Mouse (Mus musculus): ENCODE data around the gene Ttc28. TPM values are rescaled to one million over a fixed set of nuclear protein-coding genes. Genes with fewer than 3 reads are reported as not detected.

Gene Ttc28
- polyA plus RNA-seq, 1 experiment from 2014 or later = 11.7 TPM

DNA sequence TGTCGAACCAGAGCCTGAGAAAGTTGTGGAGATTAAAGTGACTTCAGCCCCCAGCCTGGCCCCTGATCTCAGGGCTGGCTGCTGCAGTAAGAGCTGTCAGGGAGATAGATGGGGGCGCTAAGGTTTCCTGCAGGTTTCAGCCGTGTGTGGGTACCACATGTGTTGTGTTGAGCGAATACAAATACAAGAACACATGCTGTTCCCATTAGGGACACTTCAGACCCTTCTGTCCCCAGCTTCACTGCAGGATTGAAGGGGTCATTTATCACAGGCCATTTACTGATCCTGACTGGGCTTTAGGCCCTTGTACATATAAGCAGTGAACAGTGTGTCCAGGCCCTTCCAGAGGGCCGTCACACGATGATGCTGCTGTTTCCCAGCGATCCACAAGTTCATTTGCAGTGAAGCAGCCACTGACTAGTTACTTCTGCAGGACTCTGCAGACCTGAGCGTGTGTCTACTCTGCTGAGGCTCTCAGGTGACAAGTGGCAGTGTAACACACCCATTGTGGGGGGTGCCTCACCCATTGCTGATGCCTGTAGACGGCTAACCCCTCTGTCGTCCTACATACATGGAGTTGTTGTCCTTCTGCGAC is 258.7 kb downstream of the Ttc28 start:
- peak; percentile 57 for DNase-seq (ENCODE audit: low spot score)
- Histone ChIP-seq H3K9me3 (replicated peaks; ENCODE audit: control insufficient read depth, low read length) (no peaks in the 10 kb centered on the region), H3K9ac (replicated peaks; ENCODE audit: low read length) (no peak overlapping the region; the same call in 1 of the 2 replicates), H3K4me2 (ENCODE audit: low read depth, low read length) (no peak overlapping the region; the same call in none of the 2 replicates), H3K4me3 (ENCODE audit: low read depth, low read length) (no peak overlapping the region), H3K27me3 (ENCODE audit: control insufficient read depth, insufficient read depth, low read length) (no peaks in the 10 kb centered on the region), H3K27ac (replicated peaks; ENCODE audit: low read depth, low read length) (peak overlapping the region; percentile 52; the same call in 1 of the 2 replicates), H3K4me1 (ENCODE audit: control insufficient read depth, insufficient read depth, low read length) (peaks cover 23% of the 10 kb centered on the region), H3K36me3 (replicated peaks; ENCODE audit: control insufficient read depth, insufficient read depth, low read depth, low read length) (no peaks in the 10 kb centered on the region)
- peak; percentile 63 for ATAC-seq (replicated peaks; ENCODE audit: insufficient number of reproducible peaks, low FRiP score, low TSS enrichment, low read depth)
- 26% methylated on average over 11 of the region's 11 CpGs for WGBS

DNA sequence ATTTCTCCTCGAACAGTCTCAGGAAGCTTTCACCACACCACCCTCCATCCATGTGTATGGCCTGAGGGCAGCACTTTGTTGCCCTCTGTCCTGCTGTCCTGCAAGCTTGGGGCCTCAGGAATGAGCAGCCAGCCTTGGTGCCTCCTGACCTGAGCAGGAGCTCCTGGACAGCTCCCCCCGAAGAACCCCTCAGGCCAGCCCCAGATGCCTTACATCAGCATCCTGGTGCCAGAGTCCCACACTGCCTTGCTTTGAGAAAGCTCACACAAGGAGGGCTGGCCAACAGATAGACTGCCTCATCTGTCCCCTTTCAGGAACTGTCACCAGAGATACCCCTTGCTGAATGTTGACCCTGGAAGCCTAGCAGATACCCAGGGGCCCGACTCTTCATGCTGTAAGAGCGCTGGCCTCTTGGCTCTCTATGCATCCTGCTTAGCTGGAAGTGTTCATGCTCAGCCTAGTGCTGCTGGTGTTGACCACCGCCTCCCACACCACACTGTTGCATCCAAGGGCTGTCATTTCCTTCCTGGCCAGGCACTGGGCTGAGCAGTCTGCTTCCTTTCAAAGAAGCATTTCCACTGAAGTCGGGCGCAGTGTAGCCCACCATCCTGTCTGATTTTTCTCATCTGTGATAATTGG is 259.4 kb downstream of the Ttc28 start:
- peaks cover 23% of the 10 kb centered on the region for H3K4me1 ChIP-seq (ENCODE audit: control insufficient read depth, insufficient read depth, low read length)
- no peaks in the 10 kb centered on the region for H3K36me3 ChIP-seq (replicated peaks; ENCODE audit: control insufficient read depth, insufficient read depth, low read depth, low read length)
- no peaks in the 10 kb centered on the region for H3K9me3 ChIP-seq (replicated peaks; ENCODE audit: control insufficient read depth, low read length)
- ATAC-seq (replicated peaks; ENCODE audit: insufficient number of reproducible peaks, low FRiP score, low TSS enrichment, low read depth) = no peak
- H3K27me3 ChIP-seq (ENCODE audit: control insufficient read depth, insufficient read depth, low read length) = no peaks in the 10 kb centered on the region
- no peak overlapping the region for H3K9ac ChIP-seq (replicated peaks; ENCODE audit: low read length)
- WGBS = 53% methylated on average over 7 of the region's 7 CpGs
- no peak overlapping the region for H3K4me3 ChIP-seq (ENCODE audit: low read depth, low read length)
- H3K4me2 ChIP-seq (ENCODE audit: low read depth, low read length) = no peak overlapping the region
- DNase-seq (ENCODE audit: low spot score) = no peak
- H3K27ac ChIP-seq (replicated peaks; ENCODE audit: low read depth, low read length) = peak overlapping the region; percentile 66

DNA sequence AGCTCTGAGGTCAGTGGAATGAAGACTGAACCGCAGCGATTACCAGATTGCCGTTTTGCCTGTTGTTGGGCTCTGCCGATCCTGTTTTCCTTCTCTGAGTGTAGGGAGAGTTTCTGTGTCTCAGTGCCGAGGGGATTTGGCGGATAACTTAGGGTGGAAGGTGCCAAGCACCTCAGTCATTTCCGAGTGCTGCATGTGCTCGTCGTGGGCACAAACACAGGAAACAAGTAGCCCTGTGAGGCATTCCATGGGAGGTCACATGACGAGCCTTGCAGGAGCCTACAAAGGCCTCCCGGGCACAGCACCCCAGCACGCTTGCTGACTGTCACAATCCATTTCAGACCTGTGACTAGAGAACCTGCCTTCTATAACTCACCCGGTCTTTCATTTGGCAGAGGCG is 260.0 kb downstream of the Ttc28 start:
- H3K4me1 ChIP-seq (ENCODE audit: control insufficient read depth, insufficient read depth, low read length) = peaks cover 23% of the 10 kb centered on the region
- no peak overlapping the region for H3K9ac ChIP-seq (replicated peaks; ENCODE audit: low read length)
- no peak overlapping the region for H3K4me3 ChIP-seq (ENCODE audit: low read depth, low read length)
- no peak overlapping the region for H3K27ac ChIP-seq (replicated peaks; ENCODE audit: low read depth, low read length)
- no peak overlapping the region for H3K4me2 ChIP-seq (ENCODE audit: low read depth, low read length)
- H3K9me3 ChIP-seq (replicated peaks; ENCODE audit: control insufficient read depth, low read length) = no peaks in the 10 kb centered on the region
- no peak for DNase-seq (ENCODE audit: low spot score)
- H3K36me3 ChIP-seq (replicated peaks; ENCODE audit: control insufficient read depth, insufficient read depth, low read depth, low read length) = no peaks in the 10 kb centered on the region
- no peak for ATAC-seq (replicated peaks; ENCODE audit: insufficient number of reproducible peaks, low FRiP score, low TSS enrichment, low read depth)
- WGBS = 49% methylated on average over 14 of the region's 14 CpGs
- H3K27me3 ChIP-seq (ENCODE audit: control insufficient read depth, insufficient read depth, low read length) = no peaks in the 10 kb centered on the region

DNA sequence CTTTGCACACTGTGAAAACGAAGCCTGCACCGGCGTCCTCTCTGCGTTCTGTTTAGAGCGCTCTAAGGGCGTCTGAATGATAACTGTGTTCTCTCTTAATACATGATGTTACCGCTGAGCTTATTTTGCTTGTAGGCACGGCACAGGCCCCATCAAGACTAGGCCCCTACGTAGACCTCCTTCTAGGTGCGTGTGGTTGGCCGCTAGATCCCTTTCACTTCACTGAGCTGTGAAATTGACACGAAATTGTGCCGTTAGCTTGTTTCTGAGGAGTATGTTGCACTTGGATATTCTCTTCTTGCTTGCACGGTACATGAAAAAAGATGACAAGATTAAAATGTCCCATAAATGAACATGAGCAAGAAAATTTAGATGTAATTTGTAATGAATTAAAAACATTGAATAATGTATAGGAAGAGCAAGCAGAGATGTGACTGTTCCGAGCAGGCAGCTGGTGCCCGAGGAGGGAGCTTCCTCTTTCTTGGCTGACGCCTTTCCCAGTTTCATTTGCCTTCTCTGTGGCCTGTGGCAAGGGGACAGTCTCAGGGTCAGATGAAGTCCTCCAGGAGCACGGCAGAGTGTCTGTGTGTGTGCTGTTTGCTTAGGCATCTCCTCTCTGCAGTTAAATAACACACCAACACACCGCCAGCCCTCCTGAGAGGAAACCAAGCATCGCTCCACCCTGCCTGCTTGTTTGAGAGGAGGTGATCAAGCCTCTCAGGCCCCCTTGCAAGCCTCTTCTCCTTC is 261.7 kb downstream of the Ttc28 start:
- no peak for ATAC-seq (replicated peaks; ENCODE audit: insufficient number of reproducible peaks, low FRiP score, low TSS enrichment, low read depth)
- peaks cover 23% of the 10 kb centered on the region for H3K4me1 ChIP-seq (ENCODE audit: control insufficient read depth, insufficient read depth, low read length)

DNA sequence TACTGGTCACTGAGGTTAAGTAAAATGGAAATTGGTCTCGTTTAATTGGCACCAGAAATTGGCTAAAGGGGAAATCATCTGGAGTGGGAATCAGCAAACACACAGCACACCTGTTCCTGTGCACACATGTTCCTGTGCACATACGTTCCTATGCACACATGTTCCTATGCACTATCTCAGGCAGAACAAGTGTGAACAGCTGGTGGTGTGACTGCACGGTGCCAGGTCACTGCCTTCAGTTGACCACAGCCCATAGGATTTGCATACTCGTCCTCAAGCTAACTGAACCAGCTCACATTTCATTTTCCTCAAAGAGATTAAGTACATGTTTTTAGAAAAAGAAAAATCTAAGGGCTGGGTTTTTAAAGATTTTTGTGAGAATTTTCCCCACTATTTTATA is 263.2 kb downstream of the Ttc28 start:
- no peak overlapping the region for H3K4me3 ChIP-seq (ENCODE audit: low read depth, low read length)
- no peak for DNase-seq (ENCODE audit: low spot score)
- H3K36me3 ChIP-seq (replicated peaks; ENCODE audit: control insufficient read depth, insufficient read depth, low read depth, low read length) = no peaks in the 10 kb centered on the region
- no peak overlapping the region for H3K4me2 ChIP-seq (ENCODE audit: low read depth, low read length)
- no peak overlapping the region for H3K9ac ChIP-seq (replicated peaks; ENCODE audit: low read length)
- WGBS = 63% methylated on average over 4 of the region's 4 CpGs
- ATAC-seq (replicated peaks; ENCODE audit: insufficient number of reproducible peaks, low FRiP score, low TSS enrichment, low read depth) = no peak
- H3K27me3 ChIP-seq (ENCODE audit: control insufficient read depth, insufficient read depth, low read length) = no peaks in the 10 kb centered on the region
- H3K27ac ChIP-seq (replicated peaks; ENCODE audit: low read depth, low read length) = no peak overlapping the region
- no peaks in the 10 kb centered on the region for H3K9me3 ChIP-seq (replicated peaks; ENCODE audit: control insufficient read depth, low read length)
- peaks cover 17% of the 10 kb centered on the region for H3K4me1 ChIP-seq (ENCODE audit: control insufficient read depth, insufficient read depth, low read length)

More for the DNA sequence above, 261.7 kb downstream of the Ttc28 start:
- DNase-seq (ENCODE audit: low spot score) = no peak
- Histone ChIP-seq H3K27me3 (ENCODE audit: control insufficient read depth, insufficient read depth, low read length) (no peaks in the 10 kb centered on the region), H3K4me2 (ENCODE audit: low read depth, low read length) (no peak overlapping the region), H3K36me3 (replicated peaks; ENCODE audit: control insufficient read depth, insufficient read depth, low read depth, low read length) (no peaks in the 10 kb centered on the region), H3K27ac (replicated peaks; ENCODE audit: low read depth, low read length) (no peak overlapping the region), H3K4me3 (ENCODE audit: low read depth, low read length) (no peak overlapping the region), H3K9me3 (replicated peaks; ENCODE audit: control insufficient read depth, low read length) (no peaks in the 10 kb centered on the region), H3K9ac (replicated peaks; ENCODE audit: low read length) (no peak overlapping the region)
- 76% methylated on average over 20 of the region's 20 CpGs for WGBS

DNA sequence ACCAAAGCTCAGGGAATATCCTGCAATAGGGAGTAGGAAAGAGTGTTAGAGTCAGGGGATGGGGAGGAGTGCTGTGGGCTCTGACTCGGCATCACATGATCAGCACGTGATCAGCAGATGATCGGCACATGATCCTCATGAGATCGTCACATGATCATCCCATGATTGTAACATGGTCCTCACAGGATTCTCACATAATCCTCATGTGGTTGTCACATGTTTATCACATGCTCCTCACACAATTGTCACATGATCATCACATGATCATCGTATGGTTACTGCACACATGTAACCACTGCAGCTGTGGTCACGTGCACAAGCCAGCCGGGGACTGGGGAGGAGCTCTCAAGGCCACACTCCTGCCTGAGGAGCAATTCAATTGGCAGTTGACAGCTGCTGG is 264.8 kb downstream of the Ttc28 start:
- no peak overlapping the region for H3K9ac ChIP-seq (replicated peaks; ENCODE audit: low read length)
- H3K4me2 ChIP-seq (ENCODE audit: low read depth, low read length) = no peak overlapping the region
- no peak overlapping the region for H3K4me3 ChIP-seq (ENCODE audit: low read depth, low read length)
- H3K4me1 ChIP-seq (ENCODE audit: control insufficient read depth, insufficient read depth, low read length) = 0 out of 2 replicates have a peak, but pooled peaks cover 4% of the 10 kb centered on the region
- no peaks in the 10 kb centered on the region for H3K27me3 ChIP-seq (ENCODE audit: control insufficient read depth, insufficient read depth, low read length)
- ATAC-seq (replicated peaks; ENCODE audit: insufficient number of reproducible peaks, low FRiP score, low TSS enrichment, low read depth) (no peak), DNase-seq (ENCODE audit: low spot score) (no peak)
- 91% methylated on average over 7 of the region's 7 CpGs for WGBS
- H3K36me3 ChIP-seq (replicated peaks; ENCODE audit: control insufficient read depth, insufficient read depth, low read depth, low read length) = no peaks in the 10 kb centered on the region
- H3K9me3 ChIP-seq (replicated peaks; ENCODE audit: control insufficient read depth, low read length) = no peaks in the 10 kb centered on the region
- H3K27ac ChIP-seq (replicated peaks; ENCODE audit: low read depth, low read length) = no peak overlapping the region

DNA sequence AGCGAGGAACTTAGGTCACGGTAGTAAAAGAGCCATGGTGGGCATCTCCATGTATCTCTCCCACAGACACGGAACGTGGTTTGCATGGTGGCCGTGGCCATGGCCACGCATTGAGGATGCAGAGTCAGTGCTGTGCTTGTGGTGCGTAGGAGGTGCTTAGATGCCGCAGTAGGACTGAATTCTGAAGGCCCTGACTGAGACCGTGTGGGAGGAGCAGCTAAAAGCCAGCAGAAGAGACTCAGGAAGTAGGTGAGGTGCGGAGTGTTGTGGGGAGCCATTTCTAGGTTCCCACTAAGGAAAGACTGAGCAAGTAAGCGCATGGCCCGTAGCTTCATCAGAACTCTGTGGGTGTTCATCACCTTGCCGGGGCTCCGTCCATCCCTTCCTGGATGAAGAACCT is 271.0 kb downstream of the Ttc28 start:
- H3K9ac ChIP-seq (replicated peaks; ENCODE audit: low read length) = no peak overlapping the region
- no peak overlapping the region for H3K27ac ChIP-seq (replicated peaks; ENCODE audit: low read depth, low read length)
- no peak for ATAC-seq (replicated peaks; ENCODE audit: insufficient number of reproducible peaks, low FRiP score, low TSS enrichment, low read depth)
- H3K4me3 ChIP-seq (ENCODE audit: low read depth, low read length) = no peak overlapping the region
- no peak overlapping the region for H3K4me2 ChIP-seq (ENCODE audit: low read depth, low read length)
- no peaks in the 10 kb centered on the region for H3K36me3 ChIP-seq (replicated peaks; ENCODE audit: control insufficient read depth, insufficient read depth, low read depth, low read length)
- no peaks in the 10 kb centered on the region; the same call in 1 of the 2 replicates for H3K4me1 ChIP-seq (ENCODE audit: control insufficient read depth, insufficient read depth, low read length)
- H3K27me3 ChIP-seq (ENCODE audit: control insufficient read depth, insufficient read depth, low read length) = no peaks in the 10 kb centered on the region
- no peaks in the 10 kb centered on the region for H3K9me3 ChIP-seq (replicated peaks; ENCODE audit: control insufficient read depth, low read length)
- WGBS = 94% methylated on average over 14 of the region's 14 CpGs
- no peak for DNase-seq (ENCODE audit: low spot score)

All from embryonic facial prominence, embryonic 11.5 days (tissue).